In genomic region chr3:85339269-85339820, GRCm38 (mm10) we compare ENCODE assay signal across 11 mouse cellular contexts.
DNase-seq lines count a peak whose midpoint lies in the region; ATAC-seq and TF ChIP-seq lines count a peak whose summit lies in the region.
"Had no signal": no experiment of that assay in that cellular context is flagged by ENCODE, and none has a peak within 500 bp of the region (broad histone marks: within the 10 kb centered on the region; RNA-seq: fewer than 3 reads in every experiment).

No protein-coding gene starts in this region.

- TF ChIP-seq POLR2A in brain, embryonic 14.5 days (IDR thresholded peaks at IDR 0.05; ENCODE audit: borderline replicate concordance, extremely low read depth, insufficient read depth, insufficient read length, poor library complexity, severe bottlenecking) = no peak

- 51% methylated on average over 10 of the region's 10 CpGs for WGBS in hindbrain, embryonic 15.5 days
- WGBS in hindbrain, embryonic 10.5 days = 76% methylated on average over 10 of the region's 10 CpGs
- WGBS in hindbrain, postnatal 0 days = 48% methylated on average over 10 of the region's 10 CpGs

- H3K27me3 ChIP-seq in hindbrain, embryonic 15.5 days = no peaks in the 10 kb centered on the region
- no peaks in the 10 kb centered on the region for H3K27me3 ChIP-seq in hindbrain, embryonic 10.5 days (ENCODE audit: insufficient read depth, poor library complexity, severe bottlenecking)
- no peaks in the 10 kb centered on the region for H3K27me3 ChIP-seq in hindbrain, postnatal 0 days (ENCODE audit: insufficient read depth, low read length)
- H3K27me3 ChIP-seq: liver, embryonic 13.5 days had no signal

- no peak for TF ChIP-seq CTCF in brain, embryonic 14.5 days (IDR thresholded peaks at IDR 0.05; ENCODE audit: borderline replicate concordance, extremely low read depth, insufficient read depth, insufficient read length)
- TF ChIP-seq CTCF in hindbrain, postnatal 0 days (IDR thresholded peaks at IDR 0.05; ENCODE audit: low read depth) = no peak

- H3K4me1 ChIP-seq in hindbrain, embryonic 15.5 days (replicated peaks) = peaks cover 17% of the 10 kb centered on the region
- peaks cover 29% of the 10 kb centered on the region for H3K4me1 ChIP-seq in hindbrain, embryonic 10.5 days (replicated peaks)
- H3K4me1 ChIP-seq in hindbrain, postnatal 0 days (ENCODE audit: insufficient read depth, low read length) = 0 out of 2 replicates have a peak, but pooled peaks cover 10% of the 10 kb centered on the region
- H3K4me1 ChIP-seq: liver, embryonic 13.5 days had no signal

- H3K4me3 ChIP-seq in hindbrain, embryonic 15.5 days = no peak overlapping the region
- no peak overlapping the region for H3K4me3 ChIP-seq in hindbrain, embryonic 10.5 days
- no peak overlapping the region for H3K4me3 ChIP-seq in hindbrain, postnatal 0 days (ENCODE audit: low read length)
- H3K4me3 ChIP-seq: liver, embryonic 13.5 days had no signal

- H3K36me3 ChIP-seq in hindbrain, embryonic 15.5 days = no peaks in the 10 kb centered on the region
- H3K36me3 ChIP-seq in hindbrain, embryonic 10.5 days = no peaks in the 10 kb centered on the region
- H3K36me3 ChIP-seq in hindbrain, postnatal 0 days (ENCODE audit: insufficient read depth, low read length) = no peaks in the 10 kb centered on the region
- H3K36me3 ChIP-seq: liver, embryonic 13.5 days had no signal

- no peaks in the 10 kb centered on the region for H3K9me3 ChIP-seq in hindbrain, embryonic 15.5 days
- H3K9me3 ChIP-seq in hindbrain, embryonic 10.5 days = no peaks in the 10 kb centered on the region
- H3K9me3 ChIP-seq in hindbrain, postnatal 0 days (ENCODE audit: low read length) = no peaks in the 10 kb centered on the region
- H3K9me3 ChIP-seq: liver, embryonic 13.5 days had no signal

- peak; percentile 72 for ATAC-seq in hindbrain, embryonic 15.5 days (ENCODE audit: low FRiP score, low read depth)
- 0 out of 2 replicates have a peak, but pooled peaks have one; percentile 40 for ATAC-seq in hindbrain, postnatal 0 days
- ATAC-seq in inflammation-experienced regulatory T-cells, adult 6 months = no peak

- no peak overlapping the region for H3K4me2 ChIP-seq in hindbrain, embryonic 15.5 days
- H3K4me2 ChIP-seq in hindbrain, postnatal 0 days (ENCODE audit: low read depth, low read length) = no peak overlapping the region
- H3K4me2 ChIP-seq: liver, embryonic 13.5 days had no signal

- DNase-seq in hindbrain, embryonic 10.5 days (ENCODE audit: low spot score) = no peak
- peak; percentile 78 for DNase-seq in brain, embryonic 14.5 days (ENCODE audit: low read depth)
- peak; percentile 33 for DNase-seq in heart, adult 8-10 months (ENCODE audit: low spot score)
- DNase-seq in hindbrain, postnatal 0 days (ENCODE audit: low spot score) = peak; percentile 63
- DNase-seq in thymus, postnatal 14 days = no peak
- no peak for DNase-seq in frontal cortex, postnatal 14 days (ENCODE audit: low spot score in 2 of 2)
- DNase-seq: cerebellum, postnatal 10 days; liver, embryonic 13.5 days; thymus, postnatal 4 days had no signal

- H3K27ac ChIP-seq in hindbrain, embryonic 15.5 days (replicated peaks) = peak overlapping the region; percentile 56
- H3K27ac ChIP-seq in hindbrain, embryonic 10.5 days = no peak overlapping the region
- no peak overlapping the region for H3K27ac ChIP-seq in hindbrain, postnatal 0 days
- H3K27ac ChIP-seq: liver, embryonic 13.5 days had no signal

- no peak overlapping the region for H3K9ac ChIP-seq in hindbrain, embryonic 15.5 days
- no peak overlapping the region for H3K9ac ChIP-seq in hindbrain, postnatal 0 days (replicated peaks; ENCODE audit: low read length)
- H3K9ac ChIP-seq: liver, embryonic 13.5 days had no signal

Comparison
In these comparisons a context has a peak if more than half of its experiments do, and no peak if none do; other contexts are left out.
1. DNase-seq: peak in brain, embryonic 14.5 days (single experiment), heart, adult 8-10 months (single experiment) and hindbrain, postnatal 0 days (single experiment); none in hindbrain, embryonic 10.5 days (single experiment), thymus, postnatal 14 days (single experiment) and frontal cortex, postnatal 14 days (0 of 2).